Mouse (Mus musculus) ES-E14 (cell line): ENCODE results near the gene Pld5.

Experiments
- CHD2 ChIP-seq: IDR thresholded peaks from 2 replicates; pipeline ENCODE4 v1.6.1; 2014; ENCODE audit warnings: mild to moderate bottlenecking, low read depth, low read length, inconsistent platforms
- ZNF384 ChIP-seq: IDR thresholded peaks from 2 replicates; pipeline ENCODE4 v1.6.1; 2012; ENCODE audit warnings: low read depth, low read length, inconsistent platforms

- no peak for TF ChIP-seq CHD2
- no peak for TF ChIP-seq ZNF384
These were observed 266.7 kb downstream of the Pld5 start for GRCm38 (mm10) chr1:176008411-176008810.
